Mouse (Mus musculus) stomach, embryonic 16.5 days (tissue): Measurements from ENCODE around the gene Btbd35f6. TPM values are rescaled to one million over a fixed set of nuclear protein-coding genes. Genes with fewer than 3 reads are reported as not detected.
"Not testable (repeated sequence)": the region's sequence is repeated elsewhere in the genome, so short reads cannot be mapped to it uniquely, and the experiment has no call there.

ENCODE experiments used
- ATAC-seq: fragments of 200-750 bp; cut with Nextera tagmentation; 2 replicates; pipeline ENCODE4 v1.8.0; 2017; ENCODE audit warnings: moderate number of reproducible peaks, moderate TSS enrichment; ENCODE audit not compliant: insufficient read depth, low FRiP score
- H3K27ac ChIP-seq: fragments of 300-500 bp; sonication (generic); 2 replicates; pipeline ENCODE4 v1.5.1; 2014; ENCODE audit warnings: low read length
- H3K27me3 ChIP-seq: fragments of 300-500 bp; sonication (generic); 2 replicates; pipeline ENCODE4 v1.6.1; 2014; ENCODE audit warnings: low read length, control low read depth, mixed read lengths; ENCODE audit not compliant: control insufficient read depth, insufficient read depth
- H3K36me3 ChIP-seq: fragments of 300-500 bp; sonication (generic); 2 replicates; pipeline ENCODE4 v1.6.1; 2014; ENCODE audit warnings: low read length; ENCODE audit not compliant: control insufficient read depth, insufficient read depth
- H3K4me1 ChIP-seq: fragments of 300-500 bp; sonication (generic); 2 replicates; pipeline ENCODE4 v1.6.1; 2014; ENCODE audit warnings: low read length, control low read depth, mixed read lengths; ENCODE audit not compliant: control insufficient read depth, insufficient read depth
- H3K4me2 ChIP-seq: fragments of 300-500 bp; sonication (generic); 2 replicates; pipeline ENCODE4 v1.6.1; 2014; ENCODE audit warnings: low read depth, low read length, mixed read lengths
- H3K4me3 ChIP-seq: fragments of 300-500 bp; sonication (generic); replicated peaks from 2 replicates; pipeline ENCODE4 v1.5.1; 2014; ENCODE audit warnings: mild to moderate bottlenecking, low read length
- H3K9ac ChIP-seq: fragments of 300-500 bp; sonication (generic); 2 replicates; pipeline ENCODE4 v1.6.1; 2014; ENCODE audit warnings: low read length
- H3K9me3 ChIP-seq: fragments of 300-500 bp; sonication (generic); replicated peaks from 2 replicates; pipeline ENCODE4 v1.6.1; 2016; ENCODE audit warnings: low read length, control low read depth; ENCODE audit not compliant: control insufficient read depth
- WGBS: fragments of 180-500 bp; shearing (Covaris S2); extraction: QIAGEN DNeasy Blood & Tissue Kit; methylation state at CpG from one replicate; pipeline ENCODE4 v1.1.7; 2014; 5-methylcytosine and 5-hydroxymethylcytosine counted together
- polyA plus RNA-seq: library from polyadenylated mRNA; unstranded; fragments of >200 nt; fragmentation: Nextera tagmentation; extraction: Ambion mirVana; gene quantifications from 2 replicates; pipeline ENCODE4 v1.2.1, GENCODE M21; 2015

Gene Btbd35f6
- polyA plus RNA-seq = not detected in 2 replicates

- not testable (repeated sequence) for H3K27ac ChIP-seq, H3K4me1 ChIP-seq, H3K9ac ChIP-seq, H3K9me3 ChIP-seq, H3K27me3 ChIP-seq, ATAC-seq, H3K36me3 ChIP-seq, H3K4me3 ChIP-seq, H3K4me2 ChIP-seq
- WGBS = 65% methylated on average over 2 of the region's 4 CpGs
Observed at GRCm38 (mm10) chrX:33956440-33956839, at the start of gene Btbd35f6. Gene Btbd35f6 (minus strand): TSS chrX:33956540.

GRCm38 (mm10) chrX:33986716-33987115 is 30.4 kb upstream of the Btbd35f6 start, which contains the start of gene Gm21870:
Gene Gm21870 (minus strand): TSS chrX:33986816.
- H3K36me3 ChIP-seq, ATAC-seq, H3K27me3 ChIP-seq, H3K9me3 ChIP-seq, H3K4me2 ChIP-seq, H3K9ac ChIP-seq, H3K4me3 ChIP-seq, H3K27ac ChIP-seq, H3K4me1 ChIP-seq: not testable (repeated sequence)

- H3K9ac ChIP-seq, H3K36me3 ChIP-seq, ATAC-seq, H3K4me1 ChIP-seq, H3K27ac ChIP-seq, H3K27me3 ChIP-seq, H3K4me3 ChIP-seq, H3K9me3 ChIP-seq, H3K4me2 ChIP-seq: not testable (repeated sequence)
- WGBS = no CpG with 5 or more reads among the region's 1 CpGs
Observed at GRCm38 (mm10) chrX:33930216-33930615, 26.1 kb downstream of the Btbd35f6 start.

GRCm38 (mm10) chrX:33928225-33928624 is 28.1 kb downstream of the Btbd35f6 start:
- not testable (repeated sequence) for H3K4me2 ChIP-seq, H3K27ac ChIP-seq, H3K9ac ChIP-seq, H3K4me1 ChIP-seq, ATAC-seq, H3K4me3 ChIP-seq, H3K9me3 ChIP-seq, H3K27me3 ChIP-seq, H3K36me3 ChIP-seq
- 81% methylated on average over 4 of the region's 4 CpGs for WGBS

GRCm38 (mm10) chrX:33926344-33926743 is 30.0 kb downstream of the Btbd35f6 start:
- WGBS = no CpG with 5 or more reads among the region's 1 CpGs
- not testable (repeated sequence) for H3K36me3 ChIP-seq, H3K9ac ChIP-seq, H3K4me3 ChIP-seq, H3K4me1 ChIP-seq, H3K27me3 ChIP-seq, H3K27ac ChIP-seq, H3K4me2 ChIP-seq, ATAC-seq, H3K9me3 ChIP-seq

GRCm38 (mm10) chrX:33925420-33925819 is 30.9 kb downstream of the Btbd35f6 start:
- H3K4me2 ChIP-seq, H3K9ac ChIP-seq, H3K9me3 ChIP-seq, H3K36me3 ChIP-seq, H3K27ac ChIP-seq, H3K4me3 ChIP-seq, H3K4me1 ChIP-seq, ATAC-seq, H3K27me3 ChIP-seq: not testable (repeated sequence)
- WGBS = 83% methylated on average over 2 of the region's 2 CpGs

Other genes starting within 250 kb of the Btbd35f6 start
- not detected in 2 replicates for gene Gm21870, start 30.3 kb upstream of the Btbd35f6 start, polyA plus RNA-seq
- not detected in 2 replicates for gene Btbd35f9, start 205.0 kb upstream of the Btbd35f6 start, polyA plus RNA-seq